Mouse (Mus musculus): ENCODE measurements around the gene Lrba.
A peak's percentile ranks its signal among the peaks of the same experiment; 100 is the strongest.

DNA sequence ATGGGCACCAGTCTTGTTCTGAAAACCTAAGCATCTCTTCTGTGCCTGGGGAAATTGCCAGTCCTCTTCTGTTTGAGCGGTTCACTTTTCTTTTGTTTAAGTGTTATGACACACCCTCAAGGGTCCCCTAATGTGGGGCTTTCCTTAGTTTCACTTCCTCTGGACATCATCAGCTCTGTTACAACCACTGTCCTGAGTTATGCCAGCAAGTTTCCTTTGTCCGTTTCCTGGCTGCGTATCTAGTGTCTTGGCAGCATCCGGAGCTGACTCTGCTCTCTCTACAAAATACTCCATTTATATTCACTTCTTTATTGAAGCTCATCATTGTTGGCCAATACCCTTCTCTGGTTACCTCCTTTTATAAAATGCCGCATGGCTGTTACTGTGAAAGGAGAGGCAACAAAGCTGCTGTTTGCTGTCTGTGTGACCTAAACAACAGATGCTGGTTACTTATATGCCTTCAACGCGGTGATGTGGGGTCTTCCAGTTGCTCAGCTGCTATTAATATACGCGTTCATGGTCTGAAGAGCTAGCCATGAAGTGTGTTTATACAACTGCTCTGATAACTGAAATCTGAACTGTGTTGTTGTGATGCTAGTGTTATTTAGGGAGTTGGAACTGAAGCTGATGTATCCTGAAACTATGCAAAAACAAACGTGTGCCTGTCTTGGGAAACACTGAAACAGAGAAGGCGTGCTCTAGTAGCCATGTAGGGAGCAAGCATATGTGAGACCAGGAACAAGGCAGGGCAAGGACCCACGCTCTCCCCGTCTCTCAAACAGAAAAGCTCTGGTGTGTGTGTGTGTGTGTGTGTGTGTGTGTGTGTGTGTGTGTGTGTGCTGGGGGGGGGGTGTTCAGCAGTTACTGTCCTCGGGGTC lies 550.3 kb downstream of the Lrba start:
- TF ChIP-seq CTCF (IDR thresholded peaks at IDR 0.05; ENCODE audit: low read depth) (no peak), EP300 (IDR thresholded peaks at IDR 0.05; ENCODE audit: low read depth) (peak; percentile 22; the same call in 1 of the 2 replicates)
